ENCODE assay signal across 27 mouse cellular contexts in the genomic region with DNA sequence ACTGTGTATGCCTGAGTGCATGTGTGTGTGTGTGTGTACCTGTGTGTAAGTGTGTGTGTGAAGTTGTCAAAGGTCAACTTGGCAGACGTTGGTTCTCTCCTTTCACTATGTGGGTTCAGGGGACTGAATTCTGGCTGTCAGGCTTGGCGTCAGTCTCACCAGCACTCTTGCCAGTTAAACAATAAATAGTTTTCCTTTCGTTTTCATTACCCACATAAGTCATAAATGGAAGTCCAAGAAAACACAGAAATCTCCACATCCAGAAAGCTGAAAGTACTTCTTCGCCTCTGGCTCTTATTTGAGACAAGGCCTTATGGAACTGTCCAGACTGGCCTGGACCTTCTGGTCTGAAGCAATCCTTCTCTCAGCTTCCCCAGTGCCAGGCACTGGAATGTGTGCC. TPM values are rescaled to one million over a fixed set of nuclear protein-coding genes. Genes with fewer than 3 reads are reported as not detected.
DNase-seq lines count a peak whose midpoint lies in the region; ATAC-seq and TF ChIP-seq lines count a peak whose summit lies in the region.
"Had no signal": no experiment of that assay in that cellular context is flagged by ENCODE, and none has a peak within 500 bp of the region (broad histone marks: within the 10 kb centered on the region; RNA-seq: fewer than 3 reads in every experiment).

No protein-coding gene starts in this region.

- no peak for TF ChIP-seq POLR2A in spleen, adult 2 months (IDR thresholded peaks at IDR 0.05; ENCODE audit: low read depth, low read length)
- TF ChIP-seq POLR2A in CH12.LX (IDR thresholded peaks at IDR 0.05; ENCODE audit: low read depth, low read length) = no peak

- dilution Hi-C loops in CH12.LX (cut with MboI; ENCODE audit: extremely low pct_ligation_motif_present, extremely low pct_unique_long_range_greater_than_20kb, low sequenced_read_pairs) = no loop called here

- TF ChIP-seq EP300 in CH12.LX (IDR thresholded peaks at IDR 0.05; ENCODE audit: low read length) = no peak
- no peak for TF ChIP-seq EP300 in stomach, postnatal 0 days (optimal IDR thresholded peaks at IDR 0.05)

- H3K4me2 ChIP-seq in CH12.LX (ENCODE audit: insufficient read depth, low read depth, poor library complexity, severe bottlenecking) = peak overlapping the region; percentile 72
- H3K4me2 ChIP-seq in stomach, postnatal 0 days (replicated peaks; ENCODE audit: low read depth) = no peak overlapping the region
- H3K4me2 ChIP-seq: embryonic facial prominence, embryonic 13.5 days; hindbrain, embryonic 12.5 days; limb, embryonic 15.5 days; lung, embryonic 15.5 days; midbrain, embryonic 12.5 days; neural tube, embryonic 13.5 days had no signal

- no peaks in the 10 kb centered on the region for H3K9me3 ChIP-seq in CH12.LX (replicated peaks; ENCODE audit: low read length)
- no peaks in the 10 kb centered on the region for H3K9me3 ChIP-seq in stomach, postnatal 0 days (ENCODE audit: control insufficient read depth, low read length)
- H3K9me3 ChIP-seq: embryonic facial prominence, embryonic 13.5 days; heart, embryonic 10.5 days; hindbrain, embryonic 12.5 days; limb, embryonic 15.5 days; lung, embryonic 15.5 days; midbrain, embryonic 12.5 days; neural tube, embryonic 13.5 days had no signal

- peak overlapping the region; percentile 70 for H3K9ac ChIP-seq in CH12.LX (ENCODE audit: insufficient read depth, low read depth)
- H3K9ac ChIP-seq in stomach, postnatal 0 days (ENCODE audit: low read length) = no peak overlapping the region
- H3K9ac ChIP-seq: embryonic facial prominence, embryonic 13.5 days; hindbrain, embryonic 12.5 days; limb, embryonic 15.5 days; lung, embryonic 15.5 days; midbrain, embryonic 12.5 days; neural tube, embryonic 13.5 days had no signal

- peak overlapping the region; percentile 79 for H3K27ac ChIP-seq in spleen, adult 2 months (ENCODE audit: insufficient read depth, low read length)
- no peak overlapping the region for H3K27ac ChIP-seq in CH12.LX (ENCODE audit: insufficient read depth, low read depth)
- H3K27ac ChIP-seq in stomach, postnatal 0 days (replicated peaks) = no peak overlapping the region
- H3K27ac ChIP-seq: embryonic facial prominence, embryonic 13.5 days; heart, embryonic 10.5 days; hindbrain, embryonic 12.5 days; kidney, postnatal 0 days; limb, embryonic 15.5 days; lung, embryonic 15.5 days; midbrain, embryonic 12.5 days; neural tube, embryonic 13.5 days had no signal

- intact Hi-C loops in gastrocnemius, postnatal 36 days (cut with DNase I) = no loop called here

- TF ChIP-seq CTCF in spleen, adult 2 months (IDR thresholded peaks at IDR 0.05; ENCODE audit: extremely low read depth, insufficient read depth, insufficient read length, insufficient replicate concordance) = no peak
- TF ChIP-seq CTCF in CH12.LX (conservative IDR thresholded peaks at IDR 0.05 in 1 of 2, IDR thresholded peaks at IDR 0.05 in 1 of 2; ENCODE audit: low read depth in 2 of 2, low read length in 2 of 2) = no peak
- no peak for TF ChIP-seq CTCF in stomach, postnatal 0 days (IDR thresholded peaks at IDR 0.05; ENCODE audit: low read depth)

- no peak for TF ChIP-seq RAD21 in CH12.LX (IDR thresholded peaks at IDR 0.05; ENCODE audit: low read depth, low read length)

- no peaks in the 10 kb centered on the region for H3K27me3 ChIP-seq in spleen, adult 2 months (ENCODE audit: control insufficient read depth, insufficient read depth, low read length)
- no peaks in the 10 kb centered on the region for H3K27me3 ChIP-seq in CH12.LX (replicated peaks)
- no peaks in the 10 kb centered on the region for H3K27me3 ChIP-seq in stomach, postnatal 0 days (ENCODE audit: control insufficient read depth, insufficient read depth, low read length)
- H3K27me3 ChIP-seq: embryonic facial prominence, embryonic 13.5 days; hindbrain, embryonic 12.5 days; limb, embryonic 15.5 days; lung, embryonic 15.5 days; midbrain, embryonic 12.5 days; neural tube, embryonic 13.5 days had no signal

- H3K36me3 ChIP-seq in spleen, adult 2 months (ENCODE audit: control insufficient read depth, insufficient read depth, low read length) = peaks cover 7% of the 10 kb centered on the region
- H3K36me3 ChIP-seq in CH12.LX (replicated peaks in 1 of 2; ENCODE audit: control insufficient read depth in 1 of 2, insufficient read depth in 1 of 2, low read length in 1 of 2) = peaks cover 15 to 24% of the 10 kb centered on the region in 2 experiments
- no peaks in the 10 kb centered on the region for H3K36me3 ChIP-seq in stomach, postnatal 0 days (ENCODE audit: control insufficient read depth, insufficient read depth, low read length)
- H3K36me3 ChIP-seq: embryonic facial prominence, embryonic 13.5 days; heart, embryonic 10.5 days; hindbrain, embryonic 12.5 days; limb, embryonic 15.5 days; lung, embryonic 15.5 days; midbrain, embryonic 12.5 days; neural tube, embryonic 13.5 days had no signal

- H3K4me1 ChIP-seq in spleen, adult 2 months (ENCODE audit: control insufficient read depth, insufficient read depth, insufficient read length) = peaks cover 6% of the 10 kb centered on the region; the same call in 1 of the 2 replicates
- peaks cover 0 to 23% of the 10 kb centered on the region in 2 experiments; a peak in 3 of 4 replicates for H3K4me1 ChIP-seq in CH12.LX (ENCODE audit: control insufficient read depth in 1 of 2, insufficient read depth in 2 of 2)
- H3K4me1 ChIP-seq in stomach, postnatal 0 days (replicated peaks; ENCODE audit: control insufficient read depth, insufficient read depth) = no peaks in the 10 kb centered on the region

- in situ Hi-C loops in CH12.LX (cut with MboI; ENCODE audit: low pct_ligation_motif_present, low pct_unique_long_range_greater_than_20kb, low sequenced_read_pairs) = no loop called here

- H3K79me2 ChIP-seq in CH12.LX (replicated peaks; ENCODE audit: control insufficient read depth, extremely low read depth, insufficient read depth, poor library complexity, severe bottlenecking) = peaks cover 33% of the 10 kb centered on the region

- ATAC-seq in inflammation-experienced regulatory T-cells, adult 6 months = peak; percentile 16
- ATAC-seq in stomach, postnatal 0 days (ENCODE audit: low FRiP score, low TSS enrichment) = no peak
- ATAC-seq: forebrain, embryonic 16.5 days had no signal

- 16% methylated on average over 4 of the region's 4 CpGs for WGBS in spleen, adult 2 months
- 64% methylated on average over 4 of the region's 4 CpGs for WGBS in stomach, postnatal 0 days

- H3K4me3 ChIP-seq in spleen, adult 2 months (ENCODE audit: extremely low read depth, insufficient read depth, insufficient read length) = no peak overlapping the region
- H3K4me3 ChIP-seq in CH12.LX (replicated peaks in 1 of 3; ENCODE audit: low read depth in 2 of 3, low read length in 2 of 3, poor library complexity in 1 of 3) = no peak overlapping the region
- no peak overlapping the region for H3K4me3 ChIP-seq in stomach, postnatal 0 days (ENCODE audit: low read depth, low read length)
- H3K4me3 ChIP-seq: embryonic facial prominence, embryonic 13.5 days; heart, embryonic 10.5 days; hindbrain, embryonic 12.5 days; limb, embryonic 15.5 days; lung, embryonic 15.5 days; midbrain, embryonic 12.5 days; neural tube, embryonic 13.5 days had no signal

- DNase-seq in spleen, adult 2 months (ENCODE audit: low read depth in 1 of 2, low spot score in 2 of 2) = no peak
- DNase-seq in spleen, postnatal 36 days (ENCODE audit: low spot score in 2 of 2) = no peak
- no peak for DNase-seq in CH12.LX (ENCODE audit: extremely low read depth)
- no peak for DNase-seq in gastrocnemius, postnatal 36 days
- DNase-seq in stomach, postnatal 0 days (ENCODE audit: low spot score) = no peak
- DNase-seq in left cerebral cortex, adult 8-10 months (ENCODE audit: low spot score in 2 of 2) = no peak
- DNase-seq: adrenal gland, postnatal 14 days; cerebellum, adult 11-12 months; cerebellum, postnatal 14 days; layer of hippocampus, postnatal 36 days; lung, postnatal 4 days had no signal

RNA-seq across cellular contexts. Expression of gene B2m, which starts 1.7 kb away (rescaled TPM):
- polyA plus RNA-seq in spleen, adult 2 months (2012; rRNA removed) = 1,293 and 1,365 TPM in 2 replicates
- total RNA-seq in CH12.LX (2012; rRNA removed) = 1,479 and 1,509 TPM in 2 replicates
- total RNA-seq in CH12.LX (2014; rRNA removed) = 1,782 and 1,954 TPM in 2 replicates
- polyA plus RNA-seq in CH12.LX (2012; ENCODE audit: insufficient read length, low read depth) = 1,919 and 2,234 TPM in 2 replicates
- polyA plus RNA-seq in inflammation-experienced regulatory T-cells, adult 6 months (2017; shearing (Covaris generic)) = over 10,000 TPM in 1 of 3 experiments, 1,000 to 10,000 TPM in 2; 8,524 to 10,037 (median 9,865) TPM
- total RNA-seq in gastrocnemius, postnatal 36 days (2021) = 10 to 100 TPM; 61.2 to 75.7 TPM
- polyA plus RNA-seq in stomach, postnatal 0 days (2015; fragmentation: Nextera tagmentation; extraction: Ambion mirVana) = 445 and 475 TPM in 2 replicates
- total RNA-seq in left cerebral cortex, adult 8-10 months (2022) = 100 to 1,000 TPM; 110 to 317 (median 183) TPM

RNA-seq across cellular contexts. Expression of gene Trim69, which starts 14.7 kb away (rescaled TPM):
- polyA plus RNA-seq in spleen, adult 2 months (2012; rRNA removed) = not detected in 2 replicates
- 0.08 and 0.13 TPM in 2 replicates for total RNA-seq in CH12.LX (2012; rRNA removed)
- 0.24 and 0.26 TPM in 2 replicates for total RNA-seq in CH12.LX (2014; rRNA removed)
- polyA plus RNA-seq in CH12.LX (2012; ENCODE audit: insufficient read length, low read depth) = 0.13 and 0.41 TPM in 2 replicates
- polyA plus RNA-seq in inflammation-experienced regulatory T-cells, adult 6 months (2017; shearing (Covaris generic)) = under 1 TPM in 2 of 3 experiments, not detected in 1; 0.26 to 0.33 TPM
- not detected for total RNA-seq in gastrocnemius, postnatal 36 days (2021)
- 0.05 TPM in 1 of 2 replicates, not detected in the other for polyA plus RNA-seq in stomach, postnatal 0 days (2015; fragmentation: Nextera tagmentation; extraction: Ambion mirVana)
- total RNA-seq in left cerebral cortex, adult 8-10 months (2022) = not detected
- total RNA-seq: adrenal gland, postnatal 14 days; gastrocnemius, postnatal 4 days; layer of hippocampus, adult 18-20 months; layer of hippocampus, postnatal 36 days; left cerebral cortex, postnatal 25 days; monocyte, adult 5-6 weeks had no signal
- polyA plus RNA-seq: embryonic facial prominence, embryonic 13.5 days; forebrain, embryonic 16.5 days; heart, postnatal 0 days; hindbrain, embryonic 12.5 days; intestine, embryonic 14.5 days; kidney, postnatal 0 days; lung, embryonic 15.5 days; midbrain, embryonic 12.5 days; neural tube, embryonic 13.5 days had no signal

RNA-seq across cellular contexts. Expression of gene Spg11, which starts 27.6 kb away (rescaled TPM):
- polyA plus RNA-seq in spleen, adult 2 months (2012; rRNA removed) = 7.1 and 8.5 TPM in 2 replicates
- total RNA-seq in CH12.LX (2012; rRNA removed) = 9.7 and 11.4 TPM in 2 replicates
- total RNA-seq in CH12.LX (2014; rRNA removed) = 6.0 and 7.5 TPM in 2 replicates
- 9.6 and 10.7 TPM in 2 replicates for polyA plus RNA-seq in CH12.LX (2012; ENCODE audit: insufficient read length, low read depth)
- polyA plus RNA-seq in inflammation-experienced regulatory T-cells, adult 6 months (2017; shearing (Covaris generic)) = 1 to 10 TPM; 5.6 to 6.8 (median 6.3) TPM
- total RNA-seq in gastrocnemius, postnatal 36 days (2021) = 1 to 10 TPM; 4.1 to 4.8 TPM
- polyA plus RNA-seq in stomach, postnatal 0 days (2015; fragmentation: Nextera tagmentation; extraction: Ambion mirVana) = 2.7 and 3.2 TPM in 2 replicates
- 10 to 100 TPM; 16.3 to 16.7 (median 16.5) TPM for total RNA-seq in left cerebral cortex, adult 8-10 months (2022)

RNA-seq across cellular contexts. Expression of gene Patl2, which starts 40.2 kb away (rescaled TPM):
- polyA plus RNA-seq in spleen, adult 2 months (2012; rRNA removed) = 0.06 and 0.11 TPM in 2 replicates
- total RNA-seq in CH12.LX (2012; rRNA removed) = not detected in 2 replicates
- total RNA-seq in CH12.LX (2014; rRNA removed) = not detected in 2 replicates
- not detected in 2 replicates for polyA plus RNA-seq in CH12.LX (2012; ENCODE audit: insufficient read length, low read depth)
- polyA plus RNA-seq in inflammation-experienced regulatory T-cells, adult 6 months (2017; shearing (Covaris generic)) = under 1 TPM in 2 of 3 experiments, not detected in 1; 0.22 to 0.40 TPM
- not detected for total RNA-seq in gastrocnemius, postnatal 36 days (2021)
- not detected in 2 replicates for polyA plus RNA-seq in stomach, postnatal 0 days (2015; fragmentation: Nextera tagmentation; extraction: Ambion mirVana)
- total RNA-seq in left cerebral cortex, adult 8-10 months (2022) = under 1 TPM in 1 of 4 experiments, not detected in 3; 0.16 TPM
- total RNA-seq: gastrocnemius, postnatal 4 days; layer of hippocampus, adult 18-20 months; left cerebral cortex, postnatal 25 days; monocyte, adult 5-6 weeks had no signal
- polyA plus RNA-seq: embryonic facial prominence, embryonic 13.5 days; forebrain, embryonic 16.5 days; hindbrain, embryonic 12.5 days; intestine, embryonic 14.5 days; limb, embryonic 15.5 days; lung, embryonic 15.5 days; midbrain, embryonic 12.5 days; neural tube, embryonic 13.5 days had no signal

RNA-seq across cellular contexts. Expression of gene Terb2, which starts 40.3 kb away (rescaled TPM):
- polyA plus RNA-seq in spleen, adult 2 months (2012; rRNA removed) = not detected in 2 replicates
- total RNA-seq in CH12.LX (2012; rRNA removed) (not detected in 2 replicates), CH12.LX (2014; rRNA removed) (not detected in 2 replicates)
- not detected in 2 replicates for polyA plus RNA-seq in CH12.LX (2012; ENCODE audit: insufficient read length, low read depth)
- polyA plus RNA-seq in inflammation-experienced regulatory T-cells, adult 6 months (2017; shearing (Covaris generic)) = not detected
- total RNA-seq in gastrocnemius, postnatal 36 days (2021) = not detected
- polyA plus RNA-seq in stomach, postnatal 0 days (2015; fragmentation: Nextera tagmentation; extraction: Ambion mirVana) = not detected in 2 replicates
- not detected for total RNA-seq in left cerebral cortex, adult 8-10 months (2022)
- total RNA-seq: adrenal gland, postnatal 14 days; gastrocnemius, postnatal 4 days; layer of hippocampus, adult 18-20 months; layer of hippocampus, postnatal 36 days; left cerebral cortex, postnatal 25 days had no signal
- polyA plus RNA-seq: embryonic facial prominence, embryonic 13.5 days; forebrain, embryonic 16.5 days; heart, embryonic 10.5 days; heart, postnatal 0 days; hindbrain, embryonic 12.5 days; intestine, embryonic 14.5 days; kidney, postnatal 0 days; limb, embryonic 15.5 days; lung, embryonic 15.5 days; midbrain, embryonic 12.5 days; neural tube, embryonic 13.5 days had no signal
